Mouse (Mus musculus) gastrocnemius, adult 2 months (tissue): Measurements from ENCODE around the gene Tmem50b. TPM values are rescaled to one million over a fixed set of nuclear protein-coding genes. Genes with fewer than 3 reads are reported as not detected.

ENCODE experiments used
- DNase-seq: peaks from one replicate; pipeline ENCODE4 v3.0.0; 2022
- H3K27ac ChIP-seq: fragments of 200-600 bp; 2 replicates; pipeline ENCODE4 v1.8.1; 2022; ENCODE audit warnings: mild to moderate bottlenecking
- H3K4me3 ChIP-seq: fragments of 200-600 bp; 2 replicates; pipeline ENCODE4 v1.8.1; 2022; ENCODE audit warnings: mild to moderate bottlenecking, moderate library complexity
- CTCF ChIP-seq: fragments of 200-600 bp; IDR thresholded peaks from 2 replicates; pipeline ENCODE4 v1.8.1; 2022; ENCODE audit warnings: antibody characterized with exemption, mild to moderate bottlenecking, moderate library complexity
- intact Hi-C: fragments of 180-260 bp; cut with DNase I; formaldehyde crosslinking; loops from one replicate; pipeline ENCODE4 v1.15.1; 2025
- total RNA-seq, 2 experiments: library from RNA; stranded (reverse); gene quantifications; 2 replicates each; pipeline ENCODE4 v1.2.3; 2021

The Tmem50b gene
- total RNA-seq, 2 experiments from 2014 or later = 16.0 to 17.7 TPM

- no peak for DNase-seq
These were observed 3.5 kb upstream of the Tmem50b start for GRCm38 (mm10) chr16:91601081-91601480.

GRCm38 (mm10) chr16:91599242-91599641, 1.6 kb upstream of the Tmem50b start:
- Histone ChIP-seq H3K27ac (no peak overlapping the region), H3K4me3 (no peak overlapping the region)
- no peak for DNase-seq
- TF ChIP-seq CTCF = peak; percentile 23; the same call in 1 of the 2 replicates
- intact Hi-C loops = no loop called here

More at GRCm38 (mm10) chr16:91601081-91601480, 3.5 kb upstream of the Tmem50b start:
- Histone ChIP-seq H3K4me3 (no peak overlapping the region), H3K27ac (no peak overlapping the region)
- intact Hi-C loops = no loop called here
- no peak for TF ChIP-seq CTCF

- Histone ChIP-seq H3K27ac (peak overlapping the region; percentile 94), H3K4me3 (peak overlapping the region; percentile 92)
- intact Hi-C loops = no loop called here
- no peak for TF ChIP-seq CTCF
- DNase-seq = no peak
These were observed 575 bp downstream of the Tmem50b start for GRCm38 (mm10) chr16:91596779-91597671.

GRCm38 (mm10) chr16:91596397-91596778, 1.2 kb downstream of the Tmem50b start:
- intact Hi-C loops = no loop called here

GRCm38 (mm10) chr16:91595076-91595475, 2.5 kb downstream of the Tmem50b start:
- intact Hi-C loops = no loop called here
- peak overlapping the region; percentile 16 for H3K27ac ChIP-seq
- H3K4me3 ChIP-seq = no peak overlapping the region
- DNase-seq = peak; percentile 84
- TF ChIP-seq CTCF = no peak

More at GRCm38 (mm10) chr16:91596397-91596778, 1.2 kb downstream of the Tmem50b start:
- Histone ChIP-seq H3K27ac (peak overlapping the region; percentile 94), H3K4me3 (peak overlapping the region; percentile 92)
- TF ChIP-seq CTCF = no peak
- DNase-seq = no peak

- intact Hi-C loops = no loop called here
- DNase-seq = no peak
- Histone ChIP-seq H3K4me3 (no peak overlapping the region), H3K27ac (no peak overlapping the region)
- TF ChIP-seq CTCF = no peak
These were observed 4.3 kb downstream of the Tmem50b start for GRCm38 (mm10) chr16:91593262-91593661.

GRCm38 (mm10) chr16:91592162-91592561, 5.4 kb downstream of the Tmem50b start:
- TF ChIP-seq CTCF = no peak
- Histone ChIP-seq H3K4me3 (no peak overlapping the region), H3K27ac (no peak overlapping the region)
- intact Hi-C loops = no loop called here
- no peak for DNase-seq

- Histone ChIP-seq H3K4me3 (no peak overlapping the region), H3K27ac (no peak overlapping the region)
- no peak for DNase-seq
- TF ChIP-seq CTCF = no peak
- intact Hi-C loops = no loop called here
These were observed 8.9 kb downstream of the Tmem50b start for GRCm38 (mm10) chr16:91588703-91589102.

- intact Hi-C loops = no loop called here
- DNase-seq = no peak
- Histone ChIP-seq H3K4me3 (no peak overlapping the region), H3K27ac (no peak overlapping the region)
- no peak for TF ChIP-seq CTCF
These were observed 9.7 kb downstream of the Tmem50b start for GRCm38 (mm10) chr16:91587730-91588453.

GRCm38 (mm10) chr16:91586244-91586643, 11.4 kb downstream of the Tmem50b start:
- H3K27ac ChIP-seq = no peak overlapping the region
- intact Hi-C loops = no loop called here
- no peak for DNase-seq
- TF ChIP-seq CTCF = no peak
- H3K4me3 ChIP-seq = no peak overlapping the region

- DNase-seq = no peak
- no peak overlapping the region for H3K27ac ChIP-seq
- H3K4me3 ChIP-seq = no peak overlapping the region
- intact Hi-C loops = no loop called here
- no peak for TF ChIP-seq CTCF
These were observed 12.0 kb downstream of the Tmem50b start for GRCm38 (mm10) chr16:91585617-91586016.

GRCm38 (mm10) chr16:91582307-91582706, 15.3 kb downstream of the Tmem50b start:
- peak; percentile 66 for TF ChIP-seq CTCF
- Histone ChIP-seq H3K4me3 (no peak overlapping the region), H3K27ac (no peak overlapping the region)
- intact Hi-C loops = no loop called here
- DNase-seq = no peak

- no peak for TF ChIP-seq CTCF
- Histone ChIP-seq H3K27ac (no peak overlapping the region), H3K4me3 (no peak overlapping the region)
- intact Hi-C loops = no loop called here
- DNase-seq = no peak
These were observed 18.4 kb downstream of the Tmem50b start for GRCm38 (mm10) chr16:91578980-91579720.
